Mouse (Mus musculus): Measurements from ENCODE around the gene A730071L15Rik. TPM values are rescaled to one million over a fixed set of nuclear protein-coding genes. Genes with fewer than 3 reads are reported as not detected.

Gene A730071L15Rik
- polyA plus RNA-seq, 1 experiment from 2014 or later: 0.74 TPM

DNA sequence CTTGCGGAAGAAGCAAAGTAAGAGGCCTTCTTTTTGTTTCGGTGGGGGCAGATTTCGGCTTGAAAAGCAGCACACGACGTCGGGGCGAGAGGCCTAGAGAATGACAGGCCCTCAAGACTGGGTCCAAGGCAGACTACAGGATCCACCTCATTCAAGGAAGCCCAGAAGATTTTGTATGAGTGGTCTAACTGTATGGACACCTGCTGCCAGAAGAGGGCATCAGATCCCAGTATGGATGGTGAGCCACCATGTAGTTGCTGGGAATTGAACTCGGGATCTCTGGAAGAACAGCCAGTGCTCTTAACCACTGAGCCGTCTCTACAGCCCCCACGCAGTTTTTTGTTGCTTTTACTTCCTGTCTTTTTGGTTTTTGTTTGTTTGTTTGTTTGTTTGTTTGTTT, 22.4 kb downstream of the A730071L15Rik start:
- DNase-seq: no peak
- Histone ChIP-seq H3K27me3 (ENCODE audit: control insufficient read depth, insufficient read depth, low read length) (no peaks in the 10 kb centered on the region), H3K27ac (replicated peaks; ENCODE audit: low read depth, low read length) (no peak overlapping the region), H3K4me1 (ENCODE audit: control insufficient read depth, insufficient read depth, low read length) (no peaks in the 10 kb centered on the region), H3K4me3 (replicated peaks; ENCODE audit: low read depth, low read length) (no peak overlapping the region), H3K36me3 (ENCODE audit: control insufficient read depth, insufficient read depth, low read length) (no peaks in the 10 kb centered on the region), H3K9ac (replicated peaks; ENCODE audit: low read length) (no peak overlapping the region), H3K4me2 (ENCODE audit: low read length) (no peak overlapping the region), H3K9me3 (ENCODE audit: control insufficient read depth, low read length) (no peaks in the 10 kb centered on the region)
- no peak for ATAC-seq (ENCODE audit: low FRiP score, low TSS enrichment)
- 91% methylated on average over 10 of the region's 10 CpGs for WGBS

GRCm38 (mm10) chr11:6224541-6225229, 24.9 kb downstream of the A730071L15Rik start:
- no peaks in the 10 kb centered on the region for H3K9me3 ChIP-seq (ENCODE audit: control insufficient read depth, low read length)
- no peak for ATAC-seq (ENCODE audit: low FRiP score, low TSS enrichment)
- no peak for DNase-seq
- no peak overlapping the region for H3K4me3 ChIP-seq (replicated peaks; ENCODE audit: low read depth, low read length)
- no peaks in the 10 kb centered on the region for H3K4me1 ChIP-seq (ENCODE audit: control insufficient read depth, insufficient read depth, low read length)
- no peak overlapping the region for H3K4me2 ChIP-seq (ENCODE audit: low read length)
- H3K27ac ChIP-seq (replicated peaks; ENCODE audit: low read depth, low read length): no peak overlapping the region
- no peak overlapping the region for H3K9ac ChIP-seq (replicated peaks; ENCODE audit: low read length)
- H3K27me3 ChIP-seq (ENCODE audit: control insufficient read depth, insufficient read depth, low read length): no peaks in the 10 kb centered on the region
- no peaks in the 10 kb centered on the region for H3K36me3 ChIP-seq (ENCODE audit: control insufficient read depth, insufficient read depth, low read length)
- WGBS: 81% methylated on average over 14 of the region's 14 CpGs

- DNase-seq: no peak
- Histone ChIP-seq H3K9me3 (ENCODE audit: control insufficient read depth, low read length) (no peaks in the 10 kb centered on the region), H3K4me3 (replicated peaks; ENCODE audit: low read depth, low read length) (no peak within 1 kb of the TSS), H3K4me1 (ENCODE audit: control insufficient read depth, insufficient read depth, low read length) (no peaks in the 10 kb centered on the region), H3K36me3 (ENCODE audit: control insufficient read depth, insufficient read depth, low read length) (no peaks in the 10 kb centered on the region), H3K9ac (replicated peaks; ENCODE audit: low read length) (no peak within 1 kb of the TSS), H3K27ac (replicated peaks; ENCODE audit: low read depth, low read length) (no peak within 1 kb of the TSS), H3K27me3 (ENCODE audit: control insufficient read depth, insufficient read depth, low read length) (no peaks in the 10 kb centered on the region), H3K4me2 (ENCODE audit: low read length) (no peak within 1 kb of the TSS)
- 86% methylated on average over 7 of the region's 7 CpGs for WGBS
- ATAC-seq (ENCODE audit: low FRiP score, low TSS enrichment): no peak
Observed at GRCm38 (mm10) chr11:6230012-6230411, 30.2 kb downstream of the A730071L15Rik start, which contains the start of gene Npc1l1. TSS of gene Npc1l1 (minus strand) at chr11:6230143.

DNA sequence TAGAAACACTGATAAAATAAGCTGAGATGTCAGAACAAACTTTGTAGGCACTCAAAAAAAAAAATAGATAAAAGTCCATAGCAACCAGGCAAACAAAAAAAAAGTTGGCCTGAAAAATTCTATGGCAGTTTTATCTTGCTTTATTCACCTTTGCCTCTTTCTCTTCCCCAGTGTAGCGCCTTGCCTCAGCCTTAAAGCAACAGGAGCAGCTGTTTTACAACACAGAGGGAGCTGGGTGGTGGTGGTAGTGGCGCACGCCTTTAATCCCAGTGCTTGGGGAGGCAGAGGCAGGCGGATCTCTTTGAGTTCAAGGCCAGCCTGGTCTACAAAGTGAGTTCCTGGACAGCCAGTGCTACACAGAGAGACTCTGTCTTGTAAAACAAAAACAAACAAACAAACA, 33.2 kb downstream of the A730071L15Rik start:
- WGBS: 87% methylated on average over 4 of the region's 4 CpGs
- Histone ChIP-seq H3K9me3 (ENCODE audit: control insufficient read depth, low read length) (no peaks in the 10 kb centered on the region), H3K27ac (replicated peaks; ENCODE audit: low read depth, low read length) (no peak overlapping the region), H3K4me2 (ENCODE audit: low read length) (no peak overlapping the region), H3K36me3 (ENCODE audit: control insufficient read depth, insufficient read depth, low read length) (no peaks in the 10 kb centered on the region), H3K9ac (replicated peaks; ENCODE audit: low read length) (no peak overlapping the region), H3K4me1 (ENCODE audit: control insufficient read depth, insufficient read depth, low read length) (no peaks in the 10 kb centered on the region), H3K4me3 (replicated peaks; ENCODE audit: low read depth, low read length) (no peak overlapping the region), H3K27me3 (ENCODE audit: control insufficient read depth, insufficient read depth, low read length) (no peaks in the 10 kb centered on the region)
- DNase-seq (no peak), ATAC-seq (ENCODE audit: low FRiP score, low TSS enrichment) (no peak)

GRCm38 (mm10) chr11:6244707-6245106, 44.9 kb downstream of the A730071L15Rik start:
- no peak overlapping the region for H3K27ac ChIP-seq (replicated peaks; ENCODE audit: low read depth, low read length)
- H3K36me3 ChIP-seq (ENCODE audit: control insufficient read depth, insufficient read depth, low read length): no peaks in the 10 kb centered on the region
- WGBS: 51% methylated on average over 19 of the region's 19 CpGs
- no peak overlapping the region for H3K9ac ChIP-seq (replicated peaks; ENCODE audit: low read length)
- H3K27me3 ChIP-seq (ENCODE audit: control insufficient read depth, insufficient read depth, low read length): no peaks in the 10 kb centered on the region
- H3K9me3 ChIP-seq (ENCODE audit: control insufficient read depth, low read length): no peaks in the 10 kb centered on the region
- no peaks in the 10 kb centered on the region for H3K4me1 ChIP-seq (ENCODE audit: control insufficient read depth, insufficient read depth, low read length)
- no peak overlapping the region for H3K4me2 ChIP-seq (ENCODE audit: low read length)
- DNase-seq: no peak
- H3K4me3 ChIP-seq (replicated peaks; ENCODE audit: low read depth, low read length): no peak overlapping the region
- ATAC-seq (ENCODE audit: low FRiP score, low TSS enrichment): no peak

Other genes starting within 250 kb of the A730071L15Rik start
- 5.9 and 9.8 TPM in 2 replicates for gene Gck, start 249.9 kb upstream of the A730071L15Rik start, polyA plus RNA-seq (2014; fragmentation: Nextera tagmentation; extraction: Ambion mirVana)
- gene Ykt6, start 244.3 kb upstream of the A730071L15Rik start, polyA plus RNA-seq (2014; fragmentation: Nextera tagmentation; extraction: Ambion mirVana): 40.5 and 57.6 TPM in 2 replicates
- 85.6 and 124 TPM in 2 replicates for gene Camk2b, start 133.7 kb upstream of the A730071L15Rik start, polyA plus RNA-seq (2014; fragmentation: Nextera tagmentation; extraction: Ambion mirVana)
- gene Nudcd3, start 386 bp downstream of the A730071L15Rik start, polyA plus RNA-seq (2014; fragmentation: Nextera tagmentation; extraction: Ambion mirVana): 56.9 and 57.8 TPM in 2 replicates
- not detected in 2 replicates for gene Npc1l1, start 30.1 kb downstream of the A730071L15Rik start, polyA plus RNA-seq (2014; fragmentation: Nextera tagmentation; extraction: Ambion mirVana)
- 64.0 and 80.2 TPM in 2 replicates for gene Ddx56, start 67.7 kb downstream of the A730071L15Rik start, polyA plus RNA-seq (2014; fragmentation: Nextera tagmentation; extraction: Ambion mirVana)
- gene Tmed4, start 74.8 kb downstream of the A730071L15Rik start, polyA plus RNA-seq (2014; fragmentation: Nextera tagmentation; extraction: Ambion mirVana): 132 and 140 TPM in 2 replicates
- gene Ogdh, start 91.6 kb downstream of the A730071L15Rik start, polyA plus RNA-seq (2014; fragmentation: Nextera tagmentation; extraction: Ambion mirVana): 79.9 and 104 TPM in 2 replicates
- gene Zmiz2, start 189.0 kb downstream of the A730071L15Rik start, polyA plus RNA-seq (2014; fragmentation: Nextera tagmentation; extraction: Ambion mirVana): 41.6 and 42.6 TPM in 2 replicates
- gene Ppia, start 215.4 kb downstream of the A730071L15Rik start, polyA plus RNA-seq (2014; fragmentation: Nextera tagmentation; extraction: Ambion mirVana): 3,781 and 4,177 TPM in 2 replicates
- gene H2afv, start 244.4 kb downstream of the A730071L15Rik start, polyA plus RNA-seq (2014; fragmentation: Nextera tagmentation; extraction: Ambion mirVana): 341 and 379 TPM in 2 replicates

All from midbrain, embryonic 14.5 days (tissue).